Mouse (Mus musculus) lung, embryonic 14.5 days (tissue): ENCODE results near the gene Nt5c1b. TPM values are rescaled to one million over a fixed set of nuclear protein-coding genes. Genes with fewer than 3 reads are reported as not detected.
A peak's percentile ranks its signal among the peaks of the same experiment; 100 is the strongest.

ENCODE experiments used
- ATAC-seq: fragments of 200-750 bp; cut with Nextera tagmentation; 2 replicates; pipeline ENCODE4 v1.8.0; 2017; ENCODE audit warnings: mild to moderate bottlenecking, moderate TSS enrichment, moderate library complexity; ENCODE audit not compliant: insufficient read depth
- DNase-seq: peaks from one replicate; pipeline ENCODE4 v3.0.0-alpha.2; 2015
- H3K27ac ChIP-seq: fragments of 300-500 bp; sonication (generic); 2 replicates; pipeline ENCODE4 v1.5.1; 2014; ENCODE audit warnings: low read depth, mild to moderate bottlenecking, moderate library complexity
- H3K27me3 ChIP-seq: fragments of 300-500 bp; sonication (generic); 2 replicates; pipeline ENCODE4 v1.6.1; 2014; ENCODE audit warnings: low read length, control low read depth; ENCODE audit not compliant: insufficient read depth
- H3K36me3 ChIP-seq: fragments of 300-500 bp; sonication (generic); 2 replicates; pipeline ENCODE4 v1.6.1; 2014; ENCODE audit warnings: control low read depth; ENCODE audit not compliant: insufficient read depth
- H3K4me1 ChIP-seq: fragments of 300-500 bp; sonication (generic); 2 replicates; pipeline ENCODE4 v1.6.1; 2014; ENCODE audit warnings: antibody characterized with exemption, control low read depth; ENCODE audit not compliant: insufficient read depth
- H3K4me2 ChIP-seq: fragments of 300-500 bp; sonication (generic); 2 replicates; pipeline ENCODE4 v1.6.1; 2014; ENCODE audit warnings: mild to moderate bottlenecking
- H3K4me3 ChIP-seq: fragments of 300-500 bp; sonication (generic); 2 replicates; pipeline ENCODE4 v1.5.1; 2014; ENCODE audit warnings: low read depth, low read length
- H3K9ac ChIP-seq: fragments of 300-500 bp; sonication (generic); 2 replicates; pipeline ENCODE4 v1.6.1; 2014
- H3K9me3 ChIP-seq: fragments of 300-500 bp; sonication (generic); 2 replicates; pipeline ENCODE4 v1.6.1; 2016; ENCODE audit warnings: low read depth, low read length, control low read depth
- CTCF ChIP-seq: IDR thresholded peaks from 2 replicates; pipeline ENCODE4 v1.5.1; 2016; ENCODE audit warnings: antibody characterized with exemption, low read depth
- WGBS: fragments of 180-500 bp; shearing (Covaris S2); extraction: QIAGEN DNeasy Blood & Tissue Kit; methylation state at CpG from one replicate; pipeline ENCODE4 v1.1.7; 2014; 5-methylcytosine and 5-hydroxymethylcytosine counted together
- polyA plus RNA-seq: library from polyadenylated mRNA; unstranded; fragments of >200 nt; fragmentation: Nextera tagmentation; extraction: Ambion mirVana; gene quantifications from 2 replicates; pipeline ENCODE4 v1.2.1, GENCODE M21; 2014

Nt5c1b gene
- polyA plus RNA-seq, 1 experiment from 2014 or later = 0.13 TPM

DNA sequence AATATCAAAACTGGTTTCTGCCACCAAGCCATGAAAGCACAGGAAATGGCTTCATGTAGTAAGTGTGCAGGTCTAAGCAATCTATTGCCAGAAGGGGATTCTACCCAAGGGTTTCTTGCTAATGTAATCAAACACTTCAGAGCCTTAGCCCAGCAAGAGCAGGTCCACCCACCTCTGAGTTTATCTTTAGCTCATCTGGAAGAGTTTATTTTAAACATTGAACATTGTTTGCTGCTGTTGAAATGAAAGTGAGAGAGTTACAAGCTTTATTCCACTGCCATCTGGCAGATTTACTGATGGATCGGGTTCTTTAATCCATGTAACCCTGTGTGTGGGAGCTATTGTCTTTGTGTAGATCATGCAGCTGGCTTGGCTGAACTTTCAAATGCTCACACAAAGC is 31.0 kb downstream of the Nt5c1b start:
- ATAC-seq = no peak

DNA sequence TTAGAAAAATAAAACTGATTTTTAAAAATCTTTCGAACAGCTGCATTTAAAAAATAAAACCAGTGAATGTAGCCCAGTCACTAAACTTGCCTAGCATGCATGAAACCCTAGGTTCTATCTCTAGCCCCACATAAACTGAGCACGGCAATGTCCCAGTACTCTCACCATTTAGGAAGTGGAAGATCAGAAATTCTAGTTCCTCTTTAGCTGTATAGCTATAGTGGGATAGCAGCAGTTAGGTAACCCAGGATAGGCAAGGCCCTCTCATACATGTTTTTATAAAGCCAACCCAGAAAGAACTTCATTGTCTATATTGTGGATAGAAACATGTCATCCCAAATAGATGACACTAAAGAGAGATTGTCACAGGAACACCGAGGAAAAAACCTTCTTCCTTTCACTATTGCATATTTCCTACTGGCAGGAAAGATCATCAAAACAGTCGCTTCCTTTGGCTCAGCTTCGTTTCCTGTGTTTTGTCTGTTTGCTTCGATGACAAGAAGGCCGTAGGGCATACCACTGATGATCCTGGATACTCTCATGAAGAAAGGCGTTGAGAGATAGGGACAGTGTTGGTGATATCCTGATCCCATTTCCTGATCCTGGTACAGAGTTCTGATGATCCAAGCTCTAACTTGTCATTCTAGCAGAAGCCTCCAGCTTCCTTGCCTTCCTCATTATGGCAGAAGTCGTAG is 32.8 kb downstream of the Nt5c1b start:
- no peak for TF ChIP-seq CTCF
- Histone ChIP-seq H3K9ac (no peak overlapping the region), H3K4me3 (no peak overlapping the region), H3K27ac (no peak overlapping the region), H3K9me3 (no peaks in the 10 kb centered on the region), H3K4me1 (no peaks in the 10 kb centered on the region), H3K27me3 (no peaks in the 10 kb centered on the region), H3K36me3 (no peaks in the 10 kb centered on the region), H3K4me2 (no peak overlapping the region)
- peak; percentile 34 for DNase-seq
- 68% methylated on average over 9 of the region's 9 CpGs for WGBS
- no peak for ATAC-seq

More for the DNA sequence above, 31.0 kb downstream of the Nt5c1b start:
- H3K4me2 ChIP-seq = no peak overlapping the region
- H3K27me3 ChIP-seq = no peaks in the 10 kb centered on the region
- no peak overlapping the region for H3K27ac ChIP-seq
- H3K9ac ChIP-seq = no peak overlapping the region
- H3K9me3 ChIP-seq = no peaks in the 10 kb centered on the region
- no peaks in the 10 kb centered on the region for H3K36me3 ChIP-seq
- no peak for TF ChIP-seq CTCF
- H3K4me1 ChIP-seq = no peaks in the 10 kb centered on the region
- H3K4me3 ChIP-seq = no peak overlapping the region
- DNase-seq = no peak
- WGBS = 40% methylated on average over 1 of the region's 1 CpGs

DNA sequence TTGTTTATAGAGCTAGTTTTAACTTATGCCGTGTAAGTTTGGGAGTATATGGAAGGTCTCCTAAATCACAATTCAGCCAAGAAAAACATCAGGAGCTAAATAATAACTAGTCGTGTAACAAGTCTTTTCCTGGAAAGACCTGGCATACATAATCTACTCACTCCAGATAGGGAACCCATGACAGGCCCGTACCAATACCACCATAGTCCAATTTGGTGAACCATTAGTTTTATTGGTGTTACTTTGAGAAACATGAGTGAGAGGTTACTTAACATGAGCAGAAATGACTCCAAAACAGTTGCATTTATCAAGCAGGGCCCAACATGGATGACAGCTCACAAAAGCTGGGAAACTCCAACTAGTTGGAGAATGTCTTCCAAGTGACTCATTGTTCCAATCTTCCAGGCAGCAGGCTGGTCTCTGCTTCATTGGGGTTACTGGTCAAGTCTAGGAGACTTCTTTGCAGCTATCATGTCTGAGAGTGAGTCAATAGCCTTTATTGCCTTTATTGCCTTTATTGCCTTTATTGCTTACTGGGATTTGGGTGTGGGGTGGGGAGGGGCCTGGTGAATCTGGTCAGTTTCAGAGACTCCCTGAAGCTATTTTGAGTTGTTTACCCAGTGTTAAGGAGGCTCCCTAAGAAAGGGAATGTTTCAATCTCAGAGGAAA is 40.9 kb downstream of the Nt5c1b start:
- Histone ChIP-seq H3K9ac (no peak overlapping the region), H3K4me1 (no peaks in the 10 kb centered on the region)

DNA sequence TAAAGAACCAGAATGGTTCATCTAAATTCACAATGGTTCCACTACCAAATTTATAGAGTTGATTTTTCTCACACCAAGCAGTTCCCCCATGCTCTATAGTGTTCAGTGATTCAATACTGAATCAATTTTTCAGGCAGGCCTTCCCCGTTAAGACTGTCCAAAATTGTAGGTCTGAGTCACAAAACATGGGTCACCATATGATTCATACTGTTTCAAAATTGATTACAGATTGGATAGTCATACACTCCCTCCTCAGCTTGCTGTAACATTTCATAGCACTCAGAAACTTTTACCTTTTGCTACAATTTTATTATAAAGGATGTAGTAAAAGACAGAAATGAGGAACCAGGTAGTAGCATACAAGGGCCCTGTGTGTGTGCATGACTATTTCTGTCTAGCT is 41.7 kb downstream of the Nt5c1b start:
- H3K36me3 ChIP-seq = no peaks in the 10 kb centered on the region
- H3K4me2 ChIP-seq = no peak overlapping the region
- no peaks in the 10 kb centered on the region for H3K4me1 ChIP-seq
- ATAC-seq (no peak), DNase-seq (no peak)
- WGBS = 98% methylated on average over 1 of the region's 1 CpGs
- no peak overlapping the region for H3K9ac ChIP-seq
- H3K9me3 ChIP-seq = no peaks in the 10 kb centered on the region
- no peak overlapping the region for H3K27ac ChIP-seq
- TF ChIP-seq CTCF = no peak
- H3K4me3 ChIP-seq = no peak overlapping the region
- H3K27me3 ChIP-seq = no peaks in the 10 kb centered on the region

More for the DNA sequence above, 40.9 kb downstream of the Nt5c1b start:
- Histone ChIP-seq H3K4me3 (no peak overlapping the region), H3K36me3 (no peaks in the 10 kb centered on the region), H3K27ac (no peak overlapping the region), H3K9me3 (no peaks in the 10 kb centered on the region), H3K4me2 (no peak overlapping the region), H3K27me3 (no peaks in the 10 kb centered on the region)
- no peak for TF ChIP-seq CTCF
- DNase-seq (no peak), ATAC-seq (no peak)
- WGBS = 80% methylated on average over 3 of the region's 3 CpGs

DNA sequence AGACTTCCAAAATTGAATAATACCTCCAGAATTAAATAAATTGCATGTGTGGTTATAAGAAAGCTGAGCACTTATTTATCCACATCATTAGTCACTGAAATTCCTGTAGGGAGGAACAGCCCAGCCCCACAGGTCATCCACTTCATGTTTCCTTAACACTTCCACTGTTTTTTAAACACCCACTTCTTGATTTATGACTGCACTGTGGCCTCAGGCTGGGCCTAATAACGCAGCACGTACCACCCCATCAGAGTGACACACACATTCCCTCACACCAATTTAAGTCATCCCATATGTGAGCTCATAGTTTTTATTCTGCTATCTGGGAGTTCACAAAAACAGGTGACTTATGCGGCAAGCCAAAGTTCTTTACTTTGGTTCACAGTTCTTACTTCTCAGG is 52.6 kb downstream of the Nt5c1b start:
- no peak overlapping the region for H3K27ac ChIP-seq
- H3K9ac ChIP-seq = no peak overlapping the region
- 22% methylated on average over 3 of the region's 3 CpGs for WGBS
- H3K36me3 ChIP-seq = no peaks in the 10 kb centered on the region
- ATAC-seq (no peak), DNase-seq (no peak)
- no peaks in the 10 kb centered on the region for H3K9me3 ChIP-seq
- no peak overlapping the region for H3K4me2 ChIP-seq
- no peak overlapping the region for H3K4me3 ChIP-seq
- 0 out of 2 replicates have a peak, but pooled peaks cover 3% of the 10 kb centered on the region for H3K4me1 ChIP-seq
- no peak for TF ChIP-seq CTCF
- no peaks in the 10 kb centered on the region for H3K27me3 ChIP-seq

DNA sequence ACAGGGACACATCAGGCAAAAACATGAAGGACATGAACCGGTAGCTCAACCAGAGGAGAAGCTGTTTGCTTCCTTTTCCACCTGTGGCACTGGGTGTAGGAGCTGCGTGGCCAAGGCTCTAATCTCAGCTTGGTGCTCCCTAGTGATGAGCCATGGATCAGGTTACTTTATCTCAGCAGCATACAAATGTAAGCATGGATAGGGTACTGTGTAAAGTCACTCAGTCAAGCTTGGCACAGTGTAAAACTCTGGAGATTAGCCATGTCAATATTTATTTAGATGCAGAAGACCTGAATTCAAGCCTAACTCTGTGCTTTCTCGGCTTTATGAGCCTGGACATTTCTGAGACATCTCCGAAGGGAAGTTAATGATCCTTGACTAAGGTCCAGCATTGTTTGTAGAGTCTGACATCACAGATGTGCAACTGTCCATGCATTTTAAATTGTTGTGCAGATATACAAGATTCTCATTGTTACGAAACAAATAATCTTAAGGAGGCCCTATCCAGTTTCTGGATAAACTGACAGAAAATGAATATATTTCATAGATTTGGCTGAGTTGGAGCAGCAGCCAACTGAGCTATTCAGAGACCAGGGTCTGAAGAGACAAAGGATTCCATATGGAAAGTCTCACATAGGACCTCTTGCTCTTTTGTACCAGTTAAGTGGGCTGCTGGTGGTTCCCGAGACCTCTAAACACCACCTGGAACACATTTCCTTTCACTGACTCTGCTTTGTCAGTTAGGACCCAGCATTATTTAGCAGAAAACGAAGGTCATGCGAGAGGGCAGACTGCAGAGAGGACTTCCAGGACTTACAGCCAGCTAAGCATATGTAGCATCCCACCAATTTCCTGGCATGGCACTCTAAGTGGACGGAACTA is 56.5 kb downstream of the Nt5c1b start:
- 45% methylated on average over 9 of the region's 9 CpGs for WGBS
- Histone ChIP-seq H3K36me3 (no peaks in the 10 kb centered on the region), H3K9me3 (no peaks in the 10 kb centered on the region), H3K27me3 (no peaks in the 10 kb centered on the region), H3K4me3 (no peak overlapping the region), H3K4me2 (no peak overlapping the region), H3K9ac (no peak overlapping the region), H3K4me1 (0 out of 2 replicates have a peak, but pooled peaks cover 3% of the 10 kb centered on the region), H3K27ac (peak overlapping the region; percentile 48; the same call in 1 of the 2 replicates)
- ATAC-seq (peak; percentile 87), DNase-seq (peak; percentile 77)
- TF ChIP-seq CTCF = no peak

DNA sequence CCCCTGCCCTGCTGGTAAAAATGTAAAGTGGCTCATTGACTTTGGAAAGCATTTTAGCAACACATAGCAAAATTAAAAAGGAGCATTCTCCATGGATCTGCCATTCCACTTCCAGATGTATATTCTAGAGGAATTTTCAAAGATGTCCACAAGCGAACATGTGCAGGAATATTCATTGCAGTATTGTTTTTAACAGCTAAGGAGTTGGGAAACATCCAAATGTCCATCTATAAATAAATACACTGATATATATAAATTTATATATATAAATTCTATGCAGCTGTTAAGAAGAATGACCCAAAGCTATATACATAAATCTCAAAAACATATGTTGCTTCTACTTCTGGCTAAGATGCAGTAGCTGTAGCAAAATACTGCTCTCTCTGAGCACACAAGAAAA is 61.2 kb downstream of the Nt5c1b start:
- no peak for ATAC-seq
- Histone ChIP-seq H3K4me1 (0 out of 2 replicates have a peak, but pooled peaks cover 2% of the 10 kb centered on the region), H3K4me2 (no peak overlapping the region), H3K36me3 (no peaks in the 10 kb centered on the region), H3K27ac (no peak overlapping the region), H3K4me3 (no peak overlapping the region), H3K9ac (no peak overlapping the region), H3K27me3 (no peaks in the 10 kb centered on the region), H3K9me3 (no peaks in the 10 kb centered on the region)
- peak; percentile 18 for DNase-seq
- TF ChIP-seq CTCF = no peak
- 60% methylated on average over 1 of the region's 1 CpGs for WGBS
